In the genomic region with DNA sequence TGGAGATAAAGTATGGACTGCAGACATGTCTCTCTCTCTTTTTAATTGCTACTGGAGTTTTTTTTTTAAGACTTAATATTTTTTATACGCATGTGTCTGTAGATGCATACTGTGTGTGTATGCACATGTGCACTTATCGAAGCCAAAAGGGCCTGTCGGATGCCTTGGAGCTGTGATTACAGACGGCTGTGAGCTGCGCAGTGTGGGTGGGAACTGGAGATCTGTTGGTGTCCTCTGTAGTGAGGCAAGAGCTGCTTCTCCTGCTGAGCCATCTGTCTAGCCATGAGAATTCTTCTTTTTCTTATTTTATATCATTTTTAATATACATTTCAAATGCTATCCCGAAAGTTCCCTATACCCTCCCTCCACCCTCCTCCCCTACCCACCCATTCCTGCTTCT, we compare ENCODE assay signal across 17 mouse cellular contexts. TPM values are rescaled to one million over a fixed set of nuclear protein-coding genes. Genes with fewer than 3 reads are reported as not detected.
A peak's percentile ranks its signal among the peaks of the same experiment; 100 is the strongest.
DNase-seq lines count a peak whose midpoint lies in the region; ATAC-seq lines count a peak whose summit lies in the region.
"Had no signal": no experiment of that assay in that cellular context is flagged by ENCODE, and none has a peak within 500 bp of the region (broad histone marks: within the 10 kb centered on the region; RNA-seq: fewer than 3 reads in every experiment).

No protein-coding gene starts in this region.

- H3K36me3 ChIP-seq in forebrain, embryonic 13.5 days (ENCODE audit: poor library complexity, severe bottlenecking): no peaks in the 10 kb centered on the region
- H3K36me3 ChIP-seq in forebrain, embryonic 10.5 days (replicated peaks): no peaks in the 10 kb centered on the region
- no peaks in the 10 kb centered on the region for H3K36me3 ChIP-seq in neural tube, embryonic 15.5 days
- H3K36me3 ChIP-seq: embryonic facial prominence, embryonic 15.5 days; kidney, embryonic 15.5 days; liver, embryonic 13.5 days; stomach, embryonic 15.5 days had no signal

- no peaks in the 10 kb centered on the region for H3K27me3 ChIP-seq in forebrain, embryonic 13.5 days
- no peaks in the 10 kb centered on the region for H3K27me3 ChIP-seq in forebrain, embryonic 10.5 days (ENCODE audit: poor library complexity, severe bottlenecking)
- H3K27me3 ChIP-seq in neural tube, embryonic 15.5 days (replicated peaks): no peaks in the 10 kb centered on the region
- H3K27me3 ChIP-seq: CH12.LX; embryonic facial prominence, embryonic 15.5 days; kidney, embryonic 15.5 days; liver, embryonic 13.5 days; stomach, embryonic 15.5 days had no signal

- ATAC-seq in forebrain, embryonic 13.5 days: peak; percentile 55; the same call in 1 of the 2 replicates
- no peak for ATAC-seq in neural tube, embryonic 15.5 days (ENCODE audit: low FRiP score)
- ATAC-seq: hindbrain, embryonic 16.5 days had no signal

- H3K9me3 ChIP-seq in forebrain, embryonic 13.5 days (replicated peaks): no peaks in the 10 kb centered on the region
- H3K9me3 ChIP-seq in forebrain, embryonic 10.5 days: no peaks in the 10 kb centered on the region
- H3K9me3 ChIP-seq in neural tube, embryonic 15.5 days (replicated peaks): no peaks in the 10 kb centered on the region
- H3K9me3 ChIP-seq: embryonic facial prominence, embryonic 15.5 days; kidney, embryonic 15.5 days; liver, embryonic 13.5 days; stomach, embryonic 15.5 days had no signal

- intact Hi-C loops in left cerebral cortex, postnatal 14 days (cut with DNase I): no loop called here
- intact Hi-C loops in heart, postnatal 36 days (cut with DNase I): no loop called here

- H3K4me3 ChIP-seq in forebrain, embryonic 13.5 days: no peak overlapping the region
- H3K4me3 ChIP-seq in forebrain, embryonic 10.5 days: no peak overlapping the region
- H3K4me3 ChIP-seq in neural tube, embryonic 15.5 days (replicated peaks): no peak overlapping the region
- H3K4me3 ChIP-seq: embryonic facial prominence, embryonic 15.5 days; heart, adult 2 months; kidney, embryonic 15.5 days; liver, embryonic 13.5 days; stomach, embryonic 15.5 days had no signal

- H3K27ac ChIP-seq in forebrain, embryonic 13.5 days: no peak overlapping the region
- no peak overlapping the region for H3K27ac ChIP-seq in forebrain, embryonic 10.5 days
- no peak overlapping the region for H3K27ac ChIP-seq in neural tube, embryonic 15.5 days (replicated peaks)
- H3K27ac ChIP-seq: embryonic facial prominence, embryonic 15.5 days; heart, adult 2 months; kidney, embryonic 15.5 days; liver, embryonic 13.5 days; stomach, embryonic 15.5 days had no signal

- H3K9ac ChIP-seq in forebrain, embryonic 13.5 days: no peak overlapping the region
- H3K9ac ChIP-seq in neural tube, embryonic 15.5 days (replicated peaks): no peak overlapping the region
- H3K9ac ChIP-seq: embryonic facial prominence, embryonic 15.5 days; kidney, embryonic 15.5 days; liver, embryonic 13.5 days; stomach, embryonic 15.5 days had no signal

- no peaks in the 10 kb centered on the region for H3K4me1 ChIP-seq in forebrain, embryonic 13.5 days
- peaks cover 12% of the 10 kb centered on the region for H3K4me1 ChIP-seq in forebrain, embryonic 10.5 days
- no peaks in the 10 kb centered on the region for H3K4me1 ChIP-seq in neural tube, embryonic 15.5 days
- H3K4me1 ChIP-seq: embryonic facial prominence, embryonic 15.5 days; kidney, embryonic 15.5 days; stomach, embryonic 15.5 days had no signal

- H3K4me2 ChIP-seq in forebrain, embryonic 13.5 days: no peak overlapping the region
- H3K4me2 ChIP-seq in neural tube, embryonic 15.5 days: no peak overlapping the region
- H3K4me2 ChIP-seq: embryonic facial prominence, embryonic 15.5 days; kidney, embryonic 15.5 days; liver, embryonic 13.5 days; stomach, embryonic 15.5 days had no signal

- DNase-seq in forebrain, embryonic 10.5 days (ENCODE audit: extremely low spot score, low spot score): no peak
- peak; percentile 76 for DNase-seq in right cerebral cortex, adult 18-20 months
- DNase-seq in right cerebral cortex, postnatal 4 days: no peak
- DNase-seq in left cerebral cortex, postnatal 14 days (ENCODE audit: low spot score in 2 of 2): peak; percentile 51
- no peak for DNase-seq in gastrocnemius, postnatal 25 days
- DNase-seq in heart, postnatal 36 days: no peak
- DNase-seq: cerebellum, adult 2 months; heart, adult 2 months; liver, embryonic 13.5 days; thymus, postnatal 25 days had no signal

- 89% methylated on average over 6 of the region's 6 CpGs for WGBS in forebrain, embryonic 13.5 days
- WGBS in forebrain, embryonic 10.5 days: 90% methylated on average over 6 of the region's 6 CpGs
- WGBS in neural tube, embryonic 15.5 days: 88% methylated on average over 6 of the region's 6 CpGs

RNA-seq across cellular contexts. Expression of a gene that starts 37.4 kb away (rescaled TPM):
- polyA plus RNA-seq in forebrain, embryonic 13.5 days (2015; fragmentation: Nextera tagmentation; extraction: Ambion mirVana): 49.5 and 52.4 TPM in 2 replicates
- 19.1 and 22.9 TPM in 2 replicates for polyA plus RNA-seq in forebrain, embryonic 10.5 days (2016; fragmentation: Nextera tagmentation; extraction: Ambion mirVana)
- 10 to 100 TPM; 36.8 to 38.5 TPM for total RNA-seq in left cerebral cortex, postnatal 14 days (2021)
- polyA plus RNA-seq in neural tube, embryonic 15.5 days (2015; fragmentation: Nextera tagmentation; extraction: Ambion mirVana): 53.8 and 59.2 TPM in 2 replicates
- 10 to 100 TPM; 12.4 to 16.0 TPM for total RNA-seq in gastrocnemius, postnatal 25 days (2021)
- total RNA-seq in heart, postnatal 36 days (2021): 10 to 100 TPM; 15.6 to 17.4 TPM

Comparison
In these comparisons a context has a peak if more than half of its experiments do, and no peak if none do; other contexts are left out.
1. DNase-seq: peak in right cerebral cortex, adult 18-20 months (single experiment) and left cerebral cortex, postnatal 14 days (2 of 2); none in forebrain, embryonic 10.5 days (single experiment), right cerebral cortex, postnatal 4 days (single experiment), gastrocnemius, postnatal 25 days (single experiment) and heart, postnatal 36 days (0 of 2).